Mouse (Mus musculus): ENCODE results near the gene Rab13. TPM values are rescaled to one million over a fixed set of nuclear protein-coding genes. Genes with fewer than 3 reads are reported as not detected.

The Rab13 gene
- polyA plus RNA-seq, 1 experiment from 2014 or later, result 23.1 TPM

DNA sequence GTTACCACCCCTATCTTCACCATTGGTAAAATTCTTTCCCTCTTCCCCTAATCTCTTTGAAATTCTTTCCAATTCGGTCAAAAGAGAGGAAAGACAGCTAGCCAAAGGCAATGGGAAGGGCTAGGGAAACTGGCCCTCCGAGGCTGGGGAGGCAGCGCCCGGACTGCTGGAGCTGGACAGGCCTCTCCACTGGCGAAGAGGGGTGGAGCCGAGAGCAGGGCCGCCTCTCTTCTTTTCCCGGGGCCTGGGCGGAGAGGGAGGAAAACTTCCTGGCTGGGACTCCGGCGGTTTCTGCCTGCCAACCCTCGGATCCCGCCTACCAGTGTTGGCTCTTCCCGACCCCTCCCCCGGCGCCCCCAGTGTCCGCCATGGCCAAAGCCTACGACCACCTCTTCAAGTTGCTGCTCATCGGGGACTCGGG is 7.0 kb downstream of the Rab13 start:
- H3K9ac ChIP-seq (ENCODE audit: low read depth, low read length), result peak overlapping the region; percentile 70
- H3K4me2 ChIP-seq (replicated peaks; ENCODE audit: low read depth), result peak overlapping the region; percentile 75
- TF ChIP-seq CTCF (IDR thresholded peaks at IDR 0.05; ENCODE audit: low read depth), result no peak
- peaks cover 7% of the 10 kb centered on the region for H3K36me3 ChIP-seq (ENCODE audit: control insufficient read depth, insufficient read depth)
- no peaks in the 10 kb centered on the region for H3K4me1 ChIP-seq (replicated peaks; ENCODE audit: control insufficient read depth, insufficient read depth, low read length)
- 0% methylated on average over 18 of the region's 20 CpGs for WGBS
- ATAC-seq, result peak; percentile 69
- H3K27me3 ChIP-seq (replicated peaks; ENCODE audit: control insufficient read depth, insufficient read depth, low read length), result no peaks in the 10 kb centered on the region
- H3K9me3 ChIP-seq (ENCODE audit: control insufficient read depth), result no peaks in the 10 kb centered on the region
- H3K27ac ChIP-seq (ENCODE audit: low read depth, low read length), result peak overlapping the region; percentile 65
- peak overlapping the region; percentile 49 for H3K4me3 ChIP-seq (ENCODE audit: low read depth, low read length)

DNA sequence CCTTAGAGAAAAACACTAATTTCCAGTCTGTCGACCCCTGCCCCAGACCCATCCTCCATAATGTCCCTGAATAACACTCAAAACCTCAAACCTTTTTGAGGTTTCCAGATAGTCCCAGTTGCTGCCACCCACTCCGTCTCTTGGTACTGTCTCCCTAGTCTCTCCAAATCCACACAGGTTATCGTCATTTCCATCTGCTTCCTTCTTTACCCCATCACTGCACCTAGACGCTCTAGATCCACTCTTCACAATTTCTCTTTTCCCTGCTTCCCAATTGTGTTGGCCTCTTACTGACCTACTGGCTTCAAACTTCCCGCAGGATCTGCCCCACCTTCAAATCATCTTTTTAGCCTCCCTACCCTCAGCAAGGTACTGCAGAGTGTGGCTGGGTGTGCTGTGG is 7.6 kb downstream of the Rab13 start:
- Histone ChIP-seq H3K4me1 (replicated peaks; ENCODE audit: control insufficient read depth, insufficient read depth, low read length) (no peaks in the 10 kb centered on the region), H3K27me3 (replicated peaks; ENCODE audit: control insufficient read depth, insufficient read depth, low read length) (no peaks in the 10 kb centered on the region), H3K4me3 (ENCODE audit: low read depth, low read length) (peak overlapping the region; percentile 49), H3K27ac (ENCODE audit: low read depth, low read length) (peak overlapping the region; percentile 54; the same call in 1 of the 2 replicates), H3K9me3 (ENCODE audit: control insufficient read depth) (no peaks in the 10 kb centered on the region), H3K36me3 (ENCODE audit: control insufficient read depth, insufficient read depth) (peaks cover 8% of the 10 kb centered on the region), H3K4me2 (replicated peaks; ENCODE audit: low read depth) (peak overlapping the region; percentile 75), H3K9ac (ENCODE audit: low read depth, low read length) (peak overlapping the region; percentile 70)
- TF ChIP-seq CTCF (IDR thresholded peaks at IDR 0.05; ENCODE audit: low read depth), result no peak
- ATAC-seq, result no peak
- WGBS, result 17% methylated on average over 5 of the region's 5 CpGs

DNA sequence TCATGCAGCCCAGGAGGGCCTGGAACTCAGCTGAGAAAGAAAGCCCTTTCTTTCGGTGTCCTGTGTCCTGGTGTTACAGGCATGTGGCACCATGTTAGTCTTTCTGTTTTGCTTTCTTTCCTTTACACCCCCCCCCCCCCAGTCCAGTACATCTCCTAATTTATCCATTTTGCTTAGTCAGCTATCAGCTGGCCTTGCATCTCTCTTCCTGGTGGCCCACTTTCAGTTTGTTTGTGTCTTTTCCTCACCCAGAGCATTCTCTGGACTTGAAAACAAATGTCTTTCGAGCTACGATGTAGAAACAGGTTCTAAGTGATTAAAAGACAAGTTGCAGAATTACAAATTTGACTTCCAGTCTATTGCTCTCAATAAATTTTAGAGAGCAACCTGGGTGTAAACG is 9.0 kb downstream of the Rab13 start:
- TF ChIP-seq CTCF (IDR thresholded peaks at IDR 0.05; ENCODE audit: low read depth), result no peak
- no peak overlapping the region for H3K27ac ChIP-seq (ENCODE audit: low read depth, low read length)
- 91% methylated on average over 4 of the region's 4 CpGs for WGBS
- no peaks in the 10 kb centered on the region for H3K27me3 ChIP-seq (replicated peaks; ENCODE audit: control insufficient read depth, insufficient read depth, low read length)
- H3K9ac ChIP-seq (ENCODE audit: low read depth, low read length), result no peak overlapping the region
- H3K4me1 ChIP-seq (replicated peaks; ENCODE audit: control insufficient read depth, insufficient read depth, low read length), result no peaks in the 10 kb centered on the region
- no peak overlapping the region for H3K4me2 ChIP-seq (replicated peaks; ENCODE audit: low read depth)
- H3K36me3 ChIP-seq (ENCODE audit: control insufficient read depth, insufficient read depth), result peaks cover 8% of the 10 kb centered on the region
- no peaks in the 10 kb centered on the region for H3K9me3 ChIP-seq (ENCODE audit: control insufficient read depth)
- no peak overlapping the region for H3K4me3 ChIP-seq (ENCODE audit: low read depth, low read length)
- ATAC-seq, result no peak

DNA sequence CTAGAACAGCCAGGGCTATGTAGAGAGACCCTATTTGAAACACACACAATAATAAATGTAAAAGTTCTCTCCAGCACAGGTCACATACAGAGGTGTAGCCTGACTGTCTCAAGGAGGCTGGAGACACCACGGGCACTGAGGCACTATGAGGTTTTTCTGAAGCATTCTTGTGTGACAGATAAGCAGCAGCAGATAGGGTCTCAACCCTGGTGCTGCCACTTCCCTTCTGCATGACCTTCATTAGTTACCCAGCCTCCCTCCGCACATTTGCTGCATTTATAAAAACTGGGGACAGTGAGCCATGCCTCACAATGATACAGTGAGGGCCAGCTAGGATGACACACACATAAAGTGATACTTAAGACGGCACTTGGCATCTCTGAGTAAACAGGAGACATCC is 9.4 kb downstream of the Rab13 start:
- no peak overlapping the region for H3K4me3 ChIP-seq (ENCODE audit: low read depth, low read length)
- WGBS, result 66% methylated on average over 3 of the region's 3 CpGs
- H3K36me3 ChIP-seq (ENCODE audit: control insufficient read depth, insufficient read depth), result peaks cover 8% of the 10 kb centered on the region
- no peaks in the 10 kb centered on the region for H3K9me3 ChIP-seq (ENCODE audit: control insufficient read depth)
- no peak overlapping the region for H3K9ac ChIP-seq (ENCODE audit: low read depth, low read length)
- no peak for TF ChIP-seq CTCF (IDR thresholded peaks at IDR 0.05; ENCODE audit: low read depth)
- no peak overlapping the region for H3K27ac ChIP-seq (ENCODE audit: low read depth, low read length)
- no peaks in the 10 kb centered on the region for H3K27me3 ChIP-seq (replicated peaks; ENCODE audit: control insufficient read depth, insufficient read depth, low read length)
- no peak overlapping the region for H3K4me2 ChIP-seq (replicated peaks; ENCODE audit: low read depth)
- H3K4me1 ChIP-seq (replicated peaks; ENCODE audit: control insufficient read depth, insufficient read depth, low read length), result no peaks in the 10 kb centered on the region
- ATAC-seq, result no peak

DNA sequence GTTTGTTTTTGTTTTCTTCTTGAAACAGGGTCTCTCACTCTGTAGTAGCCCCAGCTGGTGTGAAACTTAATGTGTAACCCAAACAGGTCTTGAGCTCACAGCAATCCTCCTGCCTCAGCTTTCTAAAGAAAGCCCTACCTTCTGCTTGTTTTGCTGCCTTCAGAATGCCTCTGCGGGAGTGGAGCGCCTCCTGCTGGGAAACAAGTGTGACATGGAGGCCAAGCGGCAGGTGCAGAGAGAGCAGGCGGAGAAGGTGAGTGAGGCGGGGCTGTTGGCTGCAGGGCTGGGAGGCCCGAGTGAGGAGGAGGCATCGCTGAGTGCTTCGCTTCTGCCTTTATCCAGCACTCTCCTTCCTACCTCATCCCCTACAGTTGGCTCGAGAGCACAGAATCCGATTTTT is 10.8 kb downstream of the Rab13 start:
- H3K9ac ChIP-seq (ENCODE audit: low read depth, low read length), result no peak overlapping the region
- no peak overlapping the region for H3K27ac ChIP-seq (ENCODE audit: low read depth, low read length)
- TF ChIP-seq CTCF (IDR thresholded peaks at IDR 0.05; ENCODE audit: low read depth), result peak; percentile 38; the same call in 1 of the 2 replicates
- H3K4me3 ChIP-seq (ENCODE audit: low read depth, low read length), result no peak overlapping the region
- no peaks in the 10 kb centered on the region for H3K4me1 ChIP-seq (replicated peaks; ENCODE audit: control insufficient read depth, insufficient read depth, low read length)
- H3K9me3 ChIP-seq (ENCODE audit: control insufficient read depth), result no peaks in the 10 kb centered on the region
- no peak for ATAC-seq
- H3K36me3 ChIP-seq (ENCODE audit: control insufficient read depth, insufficient read depth), result peaks cover 8% of the 10 kb centered on the region
- no peaks in the 10 kb centered on the region for H3K27me3 ChIP-seq (replicated peaks; ENCODE audit: control insufficient read depth, insufficient read depth, low read length)
- H3K4me2 ChIP-seq (replicated peaks; ENCODE audit: low read depth), result no peak overlapping the region
- WGBS, result 78% methylated on average over 10 of the region's 10 CpGs

DNA sequence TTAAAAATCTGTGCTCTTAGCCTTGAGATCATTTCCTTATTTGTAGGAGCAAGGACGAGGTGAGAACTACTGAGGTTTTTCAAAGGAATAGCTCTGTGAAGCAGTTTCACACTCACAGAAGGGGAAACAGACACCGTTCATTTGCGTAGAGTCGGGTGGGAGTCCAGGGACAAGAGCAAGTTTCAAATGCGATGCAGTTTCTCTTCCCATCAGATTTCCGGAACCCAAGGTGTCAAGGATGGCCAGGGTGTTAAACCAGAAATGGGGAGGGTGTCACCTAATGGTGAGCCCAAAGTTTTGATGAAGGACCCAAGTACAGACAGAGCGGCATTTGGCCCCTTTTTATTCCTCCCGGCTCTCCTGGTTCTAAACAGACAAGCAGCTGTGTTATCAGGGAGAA is 17.6 kb downstream of the Rab13 start:
- H3K4me3 ChIP-seq (ENCODE audit: low read depth, low read length), result peak overlapping the region; percentile 63
- 15% methylated on average over 8 of the region's 8 CpGs for WGBS
- H3K36me3 ChIP-seq (ENCODE audit: control insufficient read depth, insufficient read depth), result peaks cover 16% of the 10 kb centered on the region
- ATAC-seq, result no peak
- no peak overlapping the region for H3K27ac ChIP-seq (ENCODE audit: low read depth, low read length)
- H3K9me3 ChIP-seq (ENCODE audit: control insufficient read depth), result no peaks in the 10 kb centered on the region
- H3K4me2 ChIP-seq (replicated peaks; ENCODE audit: low read depth), result peak overlapping the region; percentile 85
- H3K4me1 ChIP-seq (replicated peaks; ENCODE audit: control insufficient read depth, insufficient read depth, low read length), result no peaks in the 10 kb centered on the region
- no peak for TF ChIP-seq CTCF (IDR thresholded peaks at IDR 0.05; ENCODE audit: low read depth)
- no peak overlapping the region for H3K9ac ChIP-seq (ENCODE audit: low read depth, low read length)
- H3K27me3 ChIP-seq (replicated peaks; ENCODE audit: control insufficient read depth, insufficient read depth, low read length), result no peaks in the 10 kb centered on the region
